Mouse (Mus musculus) CH12.LX (cell line): ENCODE results near the gene Btbd2. TPM values are rescaled to one million over a fixed set of nuclear protein-coding genes. Genes with fewer than 3 reads are reported as not detected.

Experiments
- DNase-seq: peaks from one replicate; pipeline ENCODE4 v3.0.0-alpha.2; 2013; ENCODE audit errors: extremely low read depth
- H3K27ac ChIP-seq: 2 replicates; pipeline ENCODE4 v1.5.1; 2012; ENCODE audit warnings: low read depth, mild to moderate bottlenecking, control low read depth, moderate library complexity; ENCODE audit not compliant: insufficient read depth
- H3K27me3 ChIP-seq: replicated peaks from 2 replicates; pipeline ENCODE3; 2012; ENCODE audit warnings: inconsistent platforms
- H3K36me3 ChIP-seq, 2 experiments: replicated peaks in 1 of 2; 2 replicates each; pipeline versions ENCODE3 to v1.6.1; 2012; ENCODE audit warnings: inconsistent platforms in 1 of 2, low read length in 1 of 2, mild to moderate bottlenecking in 1 of 2, mixed read lengths in 1 of 2, moderate library complexity in 1 of 2; ENCODE audit not compliant: control insufficient read depth in 1 of 2, insufficient read depth in 1 of 2
- H3K4me1 ChIP-seq, 2 experiments: 2 replicates each; pipeline ENCODE4 v1.6.1; 2012; ENCODE audit warnings: inconsistent platforms in 1 of 2, moderate library complexity in 1 of 2; ENCODE audit not compliant: insufficient read depth in 2 of 2, control insufficient read depth in 1 of 2
- H3K4me2 ChIP-seq: 2 replicates; pipeline ENCODE4 v1.6.1; 2012; ENCODE audit warnings: low read depth, mild to moderate bottlenecking, control low read depth; ENCODE audit not compliant: poor library complexity, insufficient read depth, severe bottlenecking
- H3K4me3 ChIP-seq, 3 experiments: fragments of 150-350 bp in 1 of 3; sonication (generic) in 1 of 3; replicated peaks in 1 of 3; 2 replicates each; pipeline versions ENCODE3 to v1.5.1; 2011 to 2012; ENCODE audit warnings: low read depth in 2 of 3, low read length in 2 of 3, mild to moderate bottlenecking in 2 of 3, moderate library complexity in 2 of 3, control low read depth in 1 of 3, improper control_type of control experiment in 1 of 3, inconsistent platforms in 1 of 3, mixed read lengths in 1 of 3; ENCODE audit not compliant: poor library complexity in 1 of 3
- H3K79me2 ChIP-seq: replicated peaks from 2 replicates; pipeline ENCODE4 v1.6.1; 2012; ENCODE audit warnings: mild to moderate bottlenecking, moderate library complexity; ENCODE audit not compliant: control insufficient read depth, poor library complexity, insufficient read depth, severe bottlenecking; ENCODE audit errors: extremely low read depth
- H3K9ac ChIP-seq: 2 replicates; pipeline ENCODE4 v1.6.1; 2012; ENCODE audit warnings: low read depth, mild to moderate bottlenecking, control low read depth, moderate library complexity; ENCODE audit not compliant: insufficient read depth
- H3K9me3 ChIP-seq: replicated peaks from 2 replicates; pipeline ENCODE3; 2012; ENCODE audit warnings: low read length, inconsistent platforms, mixed read lengths
- BHLHE40 ChIP-seq: IDR thresholded peaks from 2 replicates; pipeline ENCODE4 v1.6.1; 2011; ENCODE audit warnings: mild to moderate bottlenecking, low read depth, low read length, improper control_type of control experiment
- CHD2 ChIP-seq: IDR thresholded peaks from 2 replicates; pipeline ENCODE4 v1.6.1; 2011; ENCODE audit warnings: low read length, improper control_type of control experiment
- CTCF ChIP-seq, 2 experiments: IDR thresholded peaks in 1 of 2; conservative IDR thresholded peaks in 1 of 2; 2 replicates each; pipeline ENCODE4 v1.5.1; 2011 to 2012; ENCODE audit warnings: low read depth in 2 of 2, low read length in 2 of 2, improper control_type of control experiment in 1 of 2, inconsistent platforms in 1 of 2, mild to moderate bottlenecking in 1 of 2, moderate library complexity in 1 of 2
- ETS1 ChIP-seq: conservative IDR thresholded peaks from 2 replicates; pipeline ENCODE4 v1.6.1; 2012; ENCODE audit warnings: low read depth, mild to moderate bottlenecking, inconsistent platforms, low read length, improper control_type of control experiment, moderate library complexity
- HCFC1 ChIP-seq: IDR thresholded peaks from 2 replicates; pipeline ENCODE4 v1.6.1; 2012; ENCODE audit warnings: low read depth, mild to moderate bottlenecking, inconsistent platforms, low read length, improper control_type of control experiment
- IRF4 ChIP-seq: IDR thresholded peaks from 2 replicates; pipeline ENCODE4 v1.6.1; 2014; ENCODE audit warnings: low read depth, mild to moderate bottlenecking, inconsistent platforms, low read length, improper control_type of control experiment
- JUN ChIP-seq: IDR thresholded peaks from 2 replicates; pipeline ENCODE4 v1.6.1; 2011; ENCODE audit warnings: low read depth, mild to moderate bottlenecking, low read length, improper control_type of control experiment, moderate library complexity; ENCODE audit not compliant: insufficient read depth
- KAT2A ChIP-seq: IDR thresholded peaks from 2 replicates; pipeline ENCODE4 v1.6.1; 2012; ENCODE audit warnings: low read length, improper control_type of control experiment, inconsistent platforms; ENCODE audit not compliant: insufficient replicate concordance
- MAFK ChIP-seq: IDR thresholded peaks from 2 replicates; pipeline ENCODE4 v1.6.1; 2011; ENCODE audit warnings: low read length, improper control_type of control experiment; ENCODE audit not compliant: insufficient replicate concordance
- MAX ChIP-seq: IDR thresholded peaks from 2 replicates; pipeline ENCODE4 v1.6.1; 2011; ENCODE audit warnings: low read length, improper control_type of control experiment
- MAZ ChIP-seq: IDR thresholded peaks from 2 replicates; pipeline ENCODE4 v1.6.1; 2012; ENCODE audit warnings: low read depth, mild to moderate bottlenecking, inconsistent platforms, low read length, improper control_type of control experiment, moderate library complexity
- MEF2A ChIP-seq: IDR thresholded peaks from 2 replicates; pipeline ENCODE4 v1.6.1; 2014; ENCODE audit warnings: low read depth, mild to moderate bottlenecking, inconsistent platforms, low read length, improper control_type of control experiment, borderline replicate concordance
- MXI1 ChIP-seq: IDR thresholded peaks from 2 replicates; pipeline ENCODE4 v1.6.1; 2011; ENCODE audit warnings: mild to moderate bottlenecking, low read depth, low read length, improper control_type of control experiment
- MYC ChIP-seq: IDR thresholded peaks from 2 replicates; pipeline ENCODE4 v1.6.1; 2011; ENCODE audit warnings: low read depth, mild to moderate bottlenecking, improper control_type of control experiment, low read length
- NELFE ChIP-seq: IDR thresholded peaks from 2 replicates; pipeline ENCODE4 v1.6.1; 2011; ENCODE audit warnings: low read depth, low read length, improper control_type of control experiment
- NRF1 ChIP-seq: IDR thresholded peaks from 2 replicates; pipeline ENCODE4 v1.6.1; 2014; ENCODE audit warnings: low read depth, mild to moderate bottlenecking, inconsistent platforms, low read length, improper control_type of control experiment, moderate library complexity
- PAX5 ChIP-seq: IDR thresholded peaks from 2 replicates; pipeline ENCODE4 v1.6.1; 2012; ENCODE audit warnings: low read length, inconsistent platforms, mixed read lengths
- POLR2A ChIP-seq: IDR thresholded peaks from 2 replicates; pipeline ENCODE4 v1.6.1; 2011; ENCODE audit warnings: low read depth, mild to moderate bottlenecking, improper control_type of control experiment, low read length
- RAD21 ChIP-seq: IDR thresholded peaks from 2 replicates; pipeline ENCODE4 v1.6.1; 2011; ENCODE audit warnings: low read depth, mild to moderate bottlenecking, low read length, improper control_type of control experiment, moderate library complexity
- RCOR1 ChIP-seq: conservative IDR thresholded peaks from 2 replicates; pipeline ENCODE4 v1.6.1; 2012; ENCODE audit warnings: low read depth, mild to moderate bottlenecking, inconsistent platforms, low read length, improper control_type of control experiment
- SMC3 ChIP-seq: IDR thresholded peaks from 2 replicates; pipeline ENCODE4 v1.6.1; 2011; ENCODE audit warnings: low read depth, low read length, improper control_type of control experiment
- TCF12 ChIP-seq: IDR thresholded peaks from 2 replicates; pipeline ENCODE4 v1.6.1; 2014; ENCODE audit warnings: low read depth, mild to moderate bottlenecking, inconsistent platforms, low read length, improper control_type of control experiment
- UBTF ChIP-seq: IDR thresholded peaks from 2 replicates; pipeline ENCODE4 v1.6.1; 2012; ENCODE audit warnings: low read depth, mild to moderate bottlenecking, inconsistent platforms, low read length, improper control_type of control experiment, moderate library complexity
- USF2 ChIP-seq: conservative IDR thresholded peaks from 2 replicates; pipeline ENCODE4 v1.6.1; 2011; ENCODE audit warnings: low read depth, low read length, improper control_type of control experiment
- ZC3H11A ChIP-seq: IDR thresholded peaks from 2 replicates; pipeline ENCODE4 v1.6.1; 2012; ENCODE audit warnings: low read depth, mild to moderate bottlenecking, inconsistent platforms, low read length, improper control_type of control experiment
- ZKSCAN1 ChIP-seq: IDR thresholded peaks from 2 replicates; pipeline ENCODE4 v1.6.1; 2012; ENCODE audit warnings: low read depth, inconsistent platforms, low read length, improper control_type of control experiment, borderline replicate concordance
- ZMIZ1 ChIP-seq: IDR thresholded peaks from 2 replicates; pipeline ENCODE4 v1.6.1; 2012; ENCODE audit warnings: low read depth, mild to moderate bottlenecking, inconsistent platforms, low read length, improper control_type of control experiment
- ZNF384 ChIP-seq: IDR thresholded peaks from 2 replicates; pipeline ENCODE4 v1.6.1; 2012; ENCODE audit warnings: low read depth, low read length, improper control_type of control experiment, inconsistent platforms
- dilution Hi-C: fragments of 300-500 bp; cut with MboI; formaldehyde crosslinking; loops from 2 replicates; pipeline ENCODE4 v1.14.3; 2020; ENCODE audit warnings: low sequenced_read_pairs; ENCODE audit not compliant: extremely low pct_unique_long_range_greater_than_20kb, extremely low pct_ligation_motif_present
- in situ Hi-C: fragments of 300-500 bp; cut with MboI; formaldehyde crosslinking; loops from 3 replicates; pipeline ENCODE4 v1.14.3; 2019; ENCODE audit warnings: low sequenced_read_pairs, low pct_ligation_motif_present, low pct_unique_long_range_greater_than_20kb, mixed read lengths
- polyA plus RNA-seq: library from polyadenylated mRNA; unstranded; fragments of >175 nt; gene quantifications from 2 replicates; pipeline ENCODE4 v1.2.1, GENCODE M21; 2012; ENCODE audit warnings: low read depth; ENCODE audit not compliant: insufficient read length
- total RNA-seq, 2 experiments: library from RNA; depleted of rRNA; stranded (reverse); fragments of 300-350 nt in 1 of 2; fragments of >200 nt in 1 of 2; gene quantifications; 2 replicates each; pipeline ENCODE4 v1.2.3; 2012 to 2014

Gene Btbd2
- total and polyA plus RNA-seq, 3 experiments, result 11.1 to 26.2 (median 19.4) TPM

DNA sequence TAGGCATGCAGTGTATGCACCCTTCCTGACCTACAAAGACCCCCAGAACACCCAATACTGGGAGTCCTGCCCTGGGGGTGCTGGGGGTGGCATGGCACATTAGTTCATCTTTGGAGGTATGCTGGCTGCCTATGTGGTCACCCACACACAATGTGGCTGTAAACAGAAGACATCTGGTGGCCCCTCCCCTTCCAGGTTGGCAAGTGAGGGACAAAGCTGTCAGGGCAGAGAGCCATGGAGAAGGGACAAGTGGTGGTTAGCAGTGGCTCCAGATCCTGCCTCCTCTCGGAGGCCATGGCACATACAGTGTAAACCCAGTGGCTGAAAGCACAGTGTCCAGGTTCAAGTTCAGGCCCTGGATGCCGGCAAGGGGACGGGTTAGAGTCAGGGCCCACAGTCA is 29.7 kb upstream of the Btbd2 start:
- dilution Hi-C loops, result no loop called here
- H3K4me3 ChIP-seq, result no peak overlapping the region
- no peak overlapping the region for H3K4me2 ChIP-seq
- TF ChIP-seq NRF1 (no peak), ZC3H11A (no peak), BHLHE40 (no peak), POLR2A (no peak), MAZ (no peak), HCFC1 (no peak), CHD2 (no peak), ETS1 (no peak), RCOR1 (no peak), CTCF (conservative IDR thresholded peaks at IDR 0.05 in 1 of 2, IDR thresholded peaks at IDR 0.05 in 1 of 2; ENCODE audit: low read depth in 2 of 2, low read length in 2 of 2) (no peak), PAX5 (no peak), TCF12 (no peak), USF2 (no peak), KAT2A (no peak), IRF4 (no peak), MYC (no peak), NELFE (no peak)
- in situ Hi-C loops, result loop anchor here (5.0 to 25.0 kb wide), 2 partner anchors 109 to 249 kb away; partner anchors contain the start of genes Klf16 and Tcf3
- peaks cover 10 to 55% of the 10 kb centered on the region in 2 experiments for H3K4me1 ChIP-seq
- H3K27me3 ChIP-seq, result no peaks in the 10 kb centered on the region
- H3K36me3 ChIP-seq, result peaks cover 51 to 82% of the 10 kb centered on the region in 2 experiments
- H3K79me2 ChIP-seq, result no peaks in the 10 kb centered on the region; the same call in 1 of the 2 replicates
- H3K9me3 ChIP-seq, result no peaks in the 10 kb centered on the region
- no peak overlapping the region for H3K9ac ChIP-seq
- DNase-seq, result no peak
- no peak overlapping the region for H3K27ac ChIP-seq

GRCm38 (mm10) chr10:80684984-80685383 is 28.1 kb upstream of the Btbd2 start:
- Histone ChIP-seq H3K9ac (no peak overlapping the region), H3K36me3 (peaks cover 38 to 65% of the 10 kb centered on the region in 2 experiments), H3K79me2 (no peaks in the 10 kb centered on the region), H3K4me3 (no peak overlapping the region), H3K27ac (no peak overlapping the region), H3K27me3 (no peaks in the 10 kb centered on the region), H3K4me2 (no peak overlapping the region), H3K4me1 (peaks cover 3 to 53% of the 10 kb centered on the region in 2 experiments; a peak in 2 of 4 replicates), H3K9me3 (no peaks in the 10 kb centered on the region)
- in situ Hi-C loops, result loop anchor here (5.0 to 25.0 kb wide), 3 partner anchors 73 to 248 kb away; partner anchors contain the start of genes Klf16 and Tcf3
- no peak for DNase-seq
- dilution Hi-C loops, result no loop called here
- TF ChIP-seq MAX (no peak), ZMIZ1 (no peak), ZKSCAN1 (no peak), MEF2A (no peak), TCF12 (no peak), MAFK (no peak), ZC3H11A (no peak), MYC (no peak), SMC3 (no peak), NRF1 (no peak), RCOR1 (no peak), MXI1 (no peak), UBTF (no peak), PAX5 (no peak), JUN (no peak), ZNF384 (no peak), RAD21 (no peak), HCFC1 (no peak)
